Mouse (Mus musculus) thymus, adult 2 months (tissue): Measurements from ENCODE around the gene Nr3c2. TPM values are rescaled to one million over a fixed set of nuclear protein-coding genes. Genes with fewer than 3 reads are reported as not detected.

Experiments used
- DNase-seq: peaks from one replicate; pipeline ENCODE4 v3.0.0; 2021
- H3K27ac ChIP-seq: fragments of 200-500 bp; 2 replicates; pipeline ENCODE4 v1.5.1; 2012; ENCODE audit warnings: low read length, control low read depth; ENCODE audit not compliant: control insufficient read depth, insufficient read depth
- H3K27me3 ChIP-seq: fragments of 200-500 bp; 2 replicates; pipeline ENCODE4 v1.6.1; 2012; ENCODE audit warnings: mild to moderate bottlenecking, low read length, moderate library complexity, mixed read lengths; ENCODE audit not compliant: control insufficient read depth, insufficient read depth
- H3K36me3 ChIP-seq: fragments of 200-500 bp; 2 replicates; pipeline ENCODE4 v1.6.1; 2012; ENCODE audit warnings: mild to moderate bottlenecking, low read length, moderate library complexity; ENCODE audit not compliant: control insufficient read depth, insufficient read depth
- H3K4me1 ChIP-seq: fragments of 200-500 bp; replicated peaks from 2 replicates; pipeline ENCODE4 v1.6.1; 2012; ENCODE audit warnings: low read length; ENCODE audit not compliant: control insufficient read depth, insufficient read depth
- H3K4me3 ChIP-seq: fragments of 200-500 bp; 2 replicates; pipeline ENCODE4 v1.5.1; 2012; ENCODE audit warnings: mild to moderate bottlenecking, low read length, control low read depth, moderate library complexity; ENCODE audit not compliant: control insufficient read depth, insufficient read depth
- CTCF ChIP-seq: fragments of 200-500 bp; IDR thresholded peaks from 2 replicates; pipeline ENCODE4 v1.5.1; 2012; ENCODE audit warnings: mild to moderate bottlenecking, control low read depth, low read length, moderate library complexity, borderline replicate concordance; ENCODE audit not compliant: control insufficient read depth, poor library complexity, insufficient read depth; ENCODE audit errors: extremely low read depth
- POLR2A ChIP-seq: fragments of 200-500 bp; IDR thresholded peaks from 2 replicates; pipeline ENCODE4 v1.6.1; 2012; ENCODE audit warnings: mild to moderate bottlenecking, low read length, control low read depth, moderate library complexity; ENCODE audit not compliant: control insufficient read depth, poor library complexity, insufficient read depth; ENCODE audit errors: extremely low read depth
- WGBS: fragments of 180-500 bp; shearing (Covaris S2); methylation state at CpG from one replicate; pipeline ENCODE4 v1.1.7; 2018; 5-methylcytosine and 5-hydroxymethylcytosine counted together
- polyA plus RNA-seq: library from polyadenylated mRNA; depleted of rRNA; stranded (reverse); fragments of >200 nt; gene quantifications from 2 replicates; pipeline ENCODE4 v1.2.3, GENCODE M21; 2012

The Nr3c2 gene
- polyA plus RNA-seq, 1 experiment: 1.5 TPM

DNA sequence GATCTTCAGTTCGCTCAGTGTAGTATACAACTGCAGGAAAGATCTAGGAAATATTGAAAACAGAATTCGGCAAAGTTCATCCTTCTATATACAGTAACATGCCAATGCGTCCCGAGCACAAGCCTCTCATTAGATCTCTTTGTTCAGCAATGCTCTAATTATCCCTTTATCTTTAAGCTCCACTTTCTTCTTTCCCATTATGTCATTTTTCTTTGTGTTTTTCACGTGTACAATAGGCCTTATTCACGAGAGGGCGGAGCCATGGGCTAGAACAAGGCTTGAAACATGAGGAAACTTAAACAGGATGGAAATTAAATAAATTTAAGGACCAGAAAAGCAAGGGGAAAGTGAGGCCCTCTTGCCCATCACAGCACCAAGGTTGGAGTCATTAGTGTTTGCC is 329.4 kb downstream of the Nr3c2 start:
- no peak for DNase-seq
- Histone ChIP-seq H3K4me1 (no peaks in the 10 kb centered on the region; the same call in 1 of the 2 replicates), H3K4me3 (no peak overlapping the region), H3K27ac (no peak overlapping the region), H3K27me3 (no peaks in the 10 kb centered on the region), H3K36me3 (no peaks in the 10 kb centered on the region)
- TF ChIP-seq POLR2A (no peak), CTCF (no peak)
- WGBS: 92% methylated on average over 7 of the region's 7 CpGs

DNA sequence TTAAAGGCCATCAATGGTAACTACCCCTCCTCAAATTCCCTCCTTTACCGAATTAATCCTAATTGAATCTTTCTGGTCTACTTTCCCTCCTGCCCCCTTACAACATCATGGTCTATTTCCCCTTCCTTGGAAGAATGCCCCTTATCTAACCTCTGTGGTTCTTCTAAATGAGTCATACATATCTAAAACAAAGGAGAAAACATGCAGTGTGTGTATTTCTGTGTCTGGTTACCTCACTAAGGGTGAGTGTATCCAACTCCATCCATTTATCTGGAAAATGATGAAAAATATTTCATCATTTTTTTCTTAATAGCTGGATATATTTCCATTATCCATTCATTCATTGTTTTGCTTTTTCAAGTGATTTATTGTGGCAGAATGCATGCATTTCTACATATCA is 332.0 kb downstream of the Nr3c2 start:
- 93% methylated on average over 1 of the region's 1 CpGs for WGBS
- H3K27ac ChIP-seq: no peak overlapping the region
- H3K4me3 ChIP-seq: no peak overlapping the region
- no peaks in the 10 kb centered on the region for H3K36me3 ChIP-seq
- no peaks in the 10 kb centered on the region; the same call in 1 of the 2 replicates for H3K4me1 ChIP-seq
- TF ChIP-seq CTCF (no peak), POLR2A (no peak)
- H3K27me3 ChIP-seq: no peaks in the 10 kb centered on the region
- no peak for DNase-seq

DNA sequence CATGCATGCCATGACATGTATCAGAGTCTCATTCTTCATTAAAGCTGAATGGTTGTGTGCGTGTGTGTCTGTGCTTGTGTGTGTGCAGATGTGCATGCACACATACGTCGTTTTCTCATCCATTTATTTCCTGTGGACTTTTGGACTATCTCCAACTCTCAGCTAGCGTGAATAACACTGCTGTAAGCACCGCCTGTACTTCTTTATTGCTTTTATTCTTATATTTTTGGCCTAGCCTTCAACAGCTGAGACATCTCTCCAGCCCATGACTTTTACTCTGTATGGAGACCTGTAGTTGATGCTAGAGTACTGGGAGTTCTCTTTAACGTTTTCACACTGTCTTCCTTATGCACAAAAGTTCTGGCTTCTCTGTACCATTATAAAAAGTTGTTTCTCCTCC is 332.6 kb downstream of the Nr3c2 start:
- no peaks in the 10 kb centered on the region; the same call in 1 of the 2 replicates for H3K4me1 ChIP-seq
- H3K36me3 ChIP-seq: no peaks in the 10 kb centered on the region
- no peak for TF ChIP-seq CTCF
- TF ChIP-seq POLR2A: no peak
- no peak for DNase-seq
- no peak overlapping the region for H3K27ac ChIP-seq
- no peaks in the 10 kb centered on the region for H3K27me3 ChIP-seq
- H3K4me3 ChIP-seq: no peak overlapping the region
- WGBS: 86% methylated on average over 6 of the region's 6 CpGs

DNA sequence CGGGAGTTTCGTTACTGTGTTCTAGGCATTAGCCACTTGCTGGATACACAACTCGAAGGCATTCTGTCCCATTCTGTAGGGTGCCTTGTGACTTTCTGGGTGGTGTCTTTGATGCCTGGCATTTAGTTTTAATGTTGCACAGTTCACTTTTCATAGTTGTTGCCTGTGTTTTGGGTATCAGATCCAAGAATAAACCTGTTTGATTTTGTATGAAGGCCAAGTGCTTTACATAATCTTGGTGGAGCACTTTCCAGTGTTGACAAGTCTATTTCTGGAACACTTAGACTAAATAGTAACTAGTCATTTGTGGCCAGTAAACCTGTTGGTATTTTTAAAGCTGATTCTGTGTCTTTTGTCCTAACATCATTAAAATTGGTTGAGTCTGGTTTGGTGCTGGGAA is 333.2 kb downstream of the Nr3c2 start:
- Histone ChIP-seq H3K27ac (no peak overlapping the region), H3K27me3 (no peaks in the 10 kb centered on the region), H3K4me1 (no peaks in the 10 kb centered on the region; the same call in 1 of the 2 replicates), H3K36me3 (no peaks in the 10 kb centered on the region), H3K4me3 (no peak overlapping the region)
- TF ChIP-seq POLR2A (no peak), CTCF (no peak)
- 93% methylated on average over 3 of the region's 3 CpGs for WGBS
- no peak for DNase-seq

DNA sequence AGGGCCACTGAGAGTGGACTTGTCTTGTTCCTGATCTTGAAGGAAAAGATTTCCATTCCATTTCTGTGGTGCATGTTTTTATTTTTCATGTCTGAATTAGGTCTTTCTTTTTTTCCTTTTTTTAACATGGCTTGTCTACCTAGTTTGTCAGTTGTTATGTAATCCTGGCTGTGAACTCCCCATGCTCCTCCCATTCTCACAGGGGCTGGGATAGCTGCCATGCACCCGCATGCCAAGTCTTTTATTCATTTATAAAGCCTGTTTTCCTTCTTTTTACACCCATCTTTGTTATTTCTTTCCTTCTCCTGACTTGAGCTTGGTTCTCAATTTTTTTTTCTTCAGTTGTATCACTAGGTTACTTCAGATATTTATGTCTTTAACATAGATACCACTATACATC is 337.5 kb downstream of the Nr3c2 start:
- DNase-seq: no peak
- no peak overlapping the region for H3K27ac ChIP-seq
- H3K27me3 ChIP-seq: no peaks in the 10 kb centered on the region
- WGBS: 98% methylated on average over 1 of the region's 1 CpGs
- TF ChIP-seq CTCF: no peak
- TF ChIP-seq POLR2A: no peak
- no peaks in the 10 kb centered on the region for H3K4me1 ChIP-seq
- H3K36me3 ChIP-seq: no peaks in the 10 kb centered on the region
- no peak overlapping the region for H3K4me3 ChIP-seq

GRCm38 (mm10) chr8:77239462-77239861 is 340.2 kb downstream of the Nr3c2 start:
- Histone ChIP-seq H3K36me3 (no peaks in the 10 kb centered on the region), H3K27me3 (no peaks in the 10 kb centered on the region), H3K4me3 (no peak overlapping the region), H3K27ac (no peak overlapping the region), H3K4me1 (no peaks in the 10 kb centered on the region)
- TF ChIP-seq POLR2A (no peak), CTCF (no peak)
- DNase-seq: no peak

DNA sequence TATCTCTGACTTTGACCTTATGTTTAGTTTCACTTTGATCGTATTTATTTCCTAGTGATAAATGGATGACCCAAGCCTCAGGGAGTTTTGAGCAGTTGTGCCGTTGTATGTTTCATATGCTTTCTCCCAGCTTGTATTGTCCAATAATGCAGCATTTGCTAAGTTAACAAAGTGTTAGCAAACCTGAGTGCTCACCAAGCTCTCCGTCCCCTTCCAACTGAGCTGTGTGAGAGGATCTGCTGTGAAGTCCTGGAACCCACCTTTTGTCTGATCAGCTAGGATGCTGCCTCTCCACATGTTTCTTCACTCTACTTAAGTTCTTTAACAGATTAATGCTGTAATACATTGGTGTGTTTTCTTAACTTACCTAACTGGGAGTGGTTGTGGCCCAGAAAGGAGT is 342.1 kb downstream of the Nr3c2 start:
- no peak overlapping the region for H3K27ac ChIP-seq
- WGBS: 94% methylated on average over 3 of the region's 3 CpGs
- H3K27me3 ChIP-seq: no peaks in the 10 kb centered on the region
- TF ChIP-seq CTCF (no peak), POLR2A (no peak)
- DNase-seq: no peak
- no peaks in the 10 kb centered on the region for H3K36me3 ChIP-seq
- H3K4me3 ChIP-seq: no peak overlapping the region
- H3K4me1 ChIP-seq: no peaks in the 10 kb centered on the region
